Mouse (Mus musculus) erythroblast, embryonic 14.5 days (primary cell): ENCODE data around the gene Phldb2.

Experiments
- GATA1 ChIP-seq: IDR thresholded peaks from 2 replicates; pipeline ENCODE4 v1.6.1; 2012; ENCODE audit warnings: low read length, inconsistent platforms, mixed read lengths
- TAL1 ChIP-seq: IDR thresholded peaks from 3 replicates; pipeline ENCODE4 v1.6.1; 2012; ENCODE audit warnings: low read length, inconsistent platforms, mixed read lengths

GRCm38 (mm10) chr16:45844875-45845274, 108.5 kb downstream of the Phldb2 start:
- TF ChIP-seq GATA1: no peak
- no peak for TF ChIP-seq TAL1
